Mouse (Mus musculus): Measurements from ENCODE around the gene Syne4.

Gene Syne4

DNA sequence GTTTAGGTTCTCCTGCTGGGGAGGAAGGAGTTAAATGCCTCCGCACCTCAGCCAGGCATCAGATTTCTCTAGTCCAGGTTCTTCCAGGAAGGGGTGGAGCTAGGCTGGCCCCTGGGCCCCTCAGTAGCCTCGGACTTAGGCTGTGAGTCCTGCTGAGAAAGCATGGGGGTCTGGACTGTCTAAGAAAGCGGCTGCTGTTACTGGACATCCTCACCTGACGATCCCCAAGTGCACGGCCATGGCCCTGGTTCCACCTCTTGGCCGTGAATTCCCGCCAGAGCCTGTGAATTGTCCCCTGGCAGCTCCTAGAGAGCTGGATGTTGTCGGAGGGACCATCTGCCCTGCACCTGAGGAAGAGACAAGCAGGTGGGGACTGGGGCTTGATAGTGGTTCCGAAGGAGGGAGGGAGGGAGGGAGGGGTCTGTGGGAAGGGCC lies at the start of gene Syne4:
Gene Syne4, plus strand, starts transcription at position 87 of the 435 bp plus-strand sequence.
- DNase-seq (ENCODE audit: low spot score in 2 of 2) = no peak

DNA sequence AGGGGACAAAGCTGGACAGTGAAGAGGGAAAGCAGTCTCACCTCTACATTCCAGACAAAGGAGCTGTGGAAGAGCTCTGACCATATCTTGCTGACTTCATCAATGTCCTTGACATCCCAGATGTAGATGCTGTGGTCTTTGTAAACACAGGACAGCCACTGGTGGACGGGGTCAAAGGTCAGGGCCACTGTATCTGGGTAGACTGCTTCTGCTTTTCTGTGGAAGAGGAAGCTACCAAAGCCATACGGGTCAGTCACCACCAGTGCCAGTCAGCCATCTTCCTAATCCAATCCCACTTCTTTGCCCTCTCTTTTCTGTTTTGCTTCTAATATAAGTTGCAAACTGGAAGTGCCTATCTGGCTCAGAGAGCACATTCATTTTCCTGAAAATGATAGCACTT lies 49.6 kb upstream of the Syne4 start:
- DNase-seq (ENCODE audit: low spot score in 2 of 2) = no peak

DNA sequence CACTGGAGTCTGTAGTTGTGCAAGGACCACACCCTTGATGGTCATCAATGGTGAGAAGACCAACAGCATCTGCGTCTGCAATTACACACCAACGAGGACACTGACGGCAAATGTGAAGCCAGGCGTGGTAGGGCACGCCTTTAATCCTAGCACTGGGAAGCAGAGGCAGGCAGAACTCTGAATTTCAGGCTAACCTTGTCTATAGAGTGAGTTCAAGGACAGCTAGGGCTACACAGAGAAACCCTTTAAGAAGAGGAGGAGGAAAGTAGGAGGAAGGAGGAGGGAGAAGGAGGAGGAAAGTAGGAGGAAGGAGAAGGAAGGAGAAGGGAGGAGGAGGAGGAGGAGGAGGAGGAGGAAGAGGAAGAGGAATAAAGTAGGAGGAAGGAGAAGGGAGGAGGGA lies 49.1 kb upstream of the Syne4 start:
- no peak for DNase-seq (ENCODE audit: low spot score in 2 of 2)

DNA sequence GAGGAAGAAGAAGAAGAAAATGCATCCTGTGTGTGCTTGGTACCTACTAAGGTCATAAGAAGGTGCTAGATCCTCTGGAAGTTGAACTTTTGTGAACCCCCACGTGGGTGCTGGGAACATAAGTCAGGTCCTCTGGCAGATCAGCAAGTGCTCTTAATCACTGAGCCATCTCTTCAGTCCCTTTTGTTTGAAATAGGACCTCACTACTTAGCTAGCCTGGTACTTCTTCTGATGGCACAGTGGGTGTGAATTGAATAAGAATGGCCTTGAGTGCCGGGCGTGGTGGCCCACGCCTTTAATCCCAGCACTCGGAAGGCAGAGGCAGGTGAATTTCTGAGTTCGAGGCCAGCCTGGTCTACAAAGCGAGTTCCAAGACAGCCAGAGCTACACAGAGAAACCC lies 48.7 kb upstream of the Syne4 start:
- DNase-seq (ENCODE audit: low spot score in 2 of 2) = no peak

DNA sequence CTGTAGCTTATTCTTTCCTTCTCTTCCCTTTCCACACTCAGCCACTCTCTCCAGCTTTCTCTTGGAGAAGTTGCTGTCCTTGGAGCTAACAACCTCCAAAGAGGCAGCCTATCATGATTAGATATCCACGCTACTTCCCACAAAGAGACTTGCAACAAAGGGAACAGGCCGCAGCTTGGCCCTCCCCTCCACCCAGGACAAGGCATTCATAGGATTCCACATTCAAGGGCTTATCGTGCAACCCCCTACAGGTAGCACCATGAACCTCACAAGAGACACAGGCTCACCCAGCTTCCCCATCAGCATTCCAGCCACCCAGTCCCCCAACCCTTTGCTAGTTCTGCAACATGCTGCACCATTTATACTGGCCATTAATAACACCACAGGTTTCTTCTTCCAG lies 47.8 kb upstream of the Syne4 start:
- no peak for DNase-seq (ENCODE audit: low spot score in 2 of 2)

DNA sequence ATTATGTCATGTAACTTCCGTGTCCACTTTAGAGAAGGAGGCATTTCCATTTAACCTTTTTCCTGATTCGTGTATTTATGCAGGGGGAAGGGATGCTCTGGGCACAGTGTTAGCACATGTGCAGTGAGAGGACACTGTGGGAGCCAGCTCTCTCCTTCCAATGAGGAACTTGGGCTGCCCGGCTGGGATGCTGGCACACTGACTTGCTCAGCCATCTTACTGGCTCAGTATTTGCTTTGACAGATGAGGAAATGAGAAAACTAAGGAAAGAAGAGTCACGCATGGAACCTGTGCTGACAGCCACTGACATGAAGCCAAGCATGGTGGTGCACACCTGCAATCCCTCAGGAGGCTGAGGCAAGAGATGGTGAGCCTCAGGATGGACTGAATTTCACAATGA lies 45.0 kb upstream of the Syne4 start:
- DNase-seq (ENCODE audit: low spot score in 2 of 2) = no peak

DNA sequence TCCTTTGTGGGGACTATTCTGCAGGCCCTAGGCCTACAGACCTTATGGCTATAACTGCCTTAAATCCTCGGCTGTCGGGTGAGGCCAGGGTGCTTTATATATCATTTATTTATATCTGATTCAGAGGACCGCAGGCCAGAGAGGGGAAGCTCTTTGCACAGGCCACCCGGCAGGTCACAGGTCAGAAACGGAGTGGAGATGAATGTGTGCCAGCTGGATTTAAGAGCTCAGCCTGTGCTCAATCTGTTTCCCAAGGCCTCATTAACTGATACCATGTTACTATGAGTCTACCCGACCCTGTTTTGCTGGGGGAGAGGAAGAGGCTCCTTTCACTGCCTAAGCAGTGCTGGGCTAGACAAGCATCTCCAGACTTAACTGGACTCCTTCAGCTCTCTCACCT lies 40.2 kb upstream of the Syne4 start:
- DNase-seq (ENCODE audit: low spot score in 2 of 2) = no peak

DNA sequence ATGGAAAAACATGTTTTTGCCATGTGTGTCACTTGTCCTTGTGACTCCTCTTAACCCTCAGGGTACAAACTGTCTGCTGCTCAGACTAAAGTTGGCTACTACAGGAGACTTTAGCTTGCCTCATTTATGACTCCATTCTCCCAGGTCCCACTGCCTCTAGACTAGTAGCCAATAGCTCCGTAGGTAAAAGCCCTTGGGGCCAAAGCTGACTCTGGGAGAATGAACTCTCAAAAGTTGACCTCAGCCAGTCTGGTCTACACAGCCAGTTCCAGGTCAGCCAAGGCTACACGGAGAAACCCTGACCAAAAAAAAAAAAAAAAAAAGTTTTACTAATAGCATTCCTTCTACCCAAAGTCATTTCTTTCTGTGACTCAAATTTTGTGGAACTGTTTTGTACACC lies 35.7 kb upstream of the Syne4 start:
- no peak for DNase-seq (ENCODE audit: low spot score in 2 of 2)

DNA sequence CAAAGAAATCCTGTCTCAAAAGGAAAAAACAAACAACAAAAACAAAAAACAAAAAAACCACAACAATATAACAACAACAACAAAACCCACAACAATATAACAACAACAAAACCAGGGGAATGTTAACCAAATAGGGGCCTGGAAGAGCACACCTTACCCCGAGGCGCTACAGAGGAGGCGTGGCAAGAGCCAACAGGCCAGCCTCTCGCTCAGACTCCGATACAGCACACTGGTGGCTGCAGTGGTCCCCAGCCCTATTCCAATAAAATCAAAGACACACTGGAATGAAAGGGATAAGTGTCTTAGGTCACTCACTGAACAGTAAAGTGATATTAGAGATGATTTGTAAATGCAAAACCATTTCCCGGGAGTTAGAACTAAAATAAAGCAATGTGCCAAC lies 35.1 kb upstream of the Syne4 start:
- DNase-seq (ENCODE audit: low spot score in 2 of 2) = no peak

DNA sequence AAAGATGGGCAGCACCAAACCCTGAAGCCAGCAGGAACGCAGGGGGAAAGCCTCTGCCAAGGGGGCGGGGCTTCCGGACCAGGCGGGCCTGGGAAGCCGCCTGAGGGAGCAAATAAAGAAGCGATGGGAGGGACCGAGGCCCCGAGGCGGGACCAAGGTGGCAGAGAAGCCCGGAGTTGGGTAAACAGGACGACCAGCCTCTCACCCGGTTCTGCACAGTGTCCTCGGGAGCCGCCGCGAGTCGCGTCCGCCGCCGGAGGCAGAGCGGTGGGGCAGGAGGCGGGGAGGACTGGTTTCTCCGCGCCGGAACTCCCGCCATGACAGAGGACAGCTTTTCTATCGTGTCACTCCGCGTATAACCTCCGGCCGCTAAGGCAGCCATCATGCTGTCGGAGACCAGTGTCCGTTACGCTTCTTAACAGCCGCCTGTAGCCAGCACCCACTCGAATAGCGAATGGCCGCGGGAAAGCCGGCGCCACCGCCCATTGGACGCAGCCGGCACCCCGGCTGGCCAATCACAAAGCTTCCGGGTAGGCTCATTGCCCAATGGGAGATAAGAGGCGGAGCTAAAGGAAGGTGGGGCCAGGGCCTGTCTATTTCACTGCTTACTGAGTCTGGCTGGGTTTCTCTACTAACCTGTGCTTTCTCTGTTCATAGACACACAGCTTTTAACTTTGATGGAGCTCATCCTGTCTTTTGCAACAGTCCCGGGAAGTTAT lies 34.5 kb upstream of the Syne4 start, which contains the start of the genes Thap8 and Wdr62:
Gene Thap8, plus strand, starts transcription at position 144 of the 719 bp plus-strand sequence.
Gene Wdr62, minus strand, starts transcription at position 469 of the 719 bp plus-strand sequence.
- peak; percentile 85 to 92 for DNase-seq (ENCODE audit: low spot score in 2 of 2)

DNA sequence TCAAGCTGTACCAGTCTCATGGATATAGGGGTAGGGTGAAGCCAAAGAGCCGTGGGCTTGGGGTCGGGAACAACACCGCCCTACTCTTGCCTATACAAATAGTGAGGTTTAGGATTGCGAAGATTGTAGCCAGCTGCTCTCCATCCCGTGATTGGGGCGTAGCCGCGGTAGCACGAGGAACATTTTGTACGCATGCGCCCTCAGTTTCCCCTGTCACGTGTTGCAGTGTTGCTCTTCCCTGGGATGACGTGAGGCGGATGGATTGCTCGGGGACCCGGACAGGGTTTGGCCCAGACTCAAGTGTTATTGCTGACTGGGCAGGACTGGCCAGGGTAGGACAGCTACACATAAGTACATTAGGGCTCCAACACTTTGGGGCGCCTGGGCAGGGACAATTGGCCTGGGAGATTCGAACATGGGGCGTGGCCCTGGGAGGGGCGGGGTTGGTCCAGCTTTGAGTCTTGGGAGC lies 33.9 kb upstream of the Syne4 start:
- DNase-seq (ENCODE audit: low spot score in 2 of 2) = peak; percentile 80 to 89

DNA sequence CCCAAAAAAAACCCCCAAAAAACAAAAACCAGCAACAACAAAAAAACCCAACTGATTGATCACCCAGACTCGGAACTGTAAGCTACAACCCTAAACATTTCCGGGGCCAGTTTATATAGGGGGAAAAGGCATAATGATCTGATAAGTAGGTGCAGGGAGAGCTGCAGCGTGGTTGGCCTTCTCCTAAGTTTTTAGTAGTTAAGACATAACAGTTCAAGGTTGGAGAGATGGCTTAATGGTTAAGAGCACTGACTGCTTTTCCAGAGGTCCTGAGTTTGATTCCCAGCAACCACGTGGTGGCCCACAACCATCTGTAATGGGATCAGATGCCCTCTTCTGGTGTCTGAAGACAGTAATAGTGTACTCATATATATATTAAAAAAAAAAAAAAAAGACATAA lies 33.1 kb upstream of the Syne4 start:
- DNase-seq (ENCODE audit: low spot score in 2 of 2) = no peak

DNA sequence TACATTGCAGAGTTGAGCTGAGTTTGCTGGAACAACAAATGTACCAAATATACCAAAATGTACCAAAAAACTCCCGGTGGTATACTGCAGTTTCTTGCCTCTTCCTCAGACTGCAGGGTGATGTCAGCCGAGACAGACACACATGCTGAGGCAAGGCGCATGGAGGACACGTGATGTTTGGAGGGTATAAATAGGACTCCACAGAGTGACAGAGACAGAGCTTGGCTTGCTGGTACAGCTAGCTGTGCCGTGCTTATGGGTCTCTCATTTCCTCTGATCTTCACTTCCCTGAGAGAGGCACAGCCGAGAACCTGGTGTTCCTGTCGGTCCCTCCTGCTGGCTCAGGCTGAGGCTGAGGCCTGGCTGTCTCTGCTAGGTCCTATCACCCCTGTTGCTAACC lies 31.9 kb upstream of the Syne4 start:
- DNase-seq (ENCODE audit: low spot score in 2 of 2) = no peak

DNA sequence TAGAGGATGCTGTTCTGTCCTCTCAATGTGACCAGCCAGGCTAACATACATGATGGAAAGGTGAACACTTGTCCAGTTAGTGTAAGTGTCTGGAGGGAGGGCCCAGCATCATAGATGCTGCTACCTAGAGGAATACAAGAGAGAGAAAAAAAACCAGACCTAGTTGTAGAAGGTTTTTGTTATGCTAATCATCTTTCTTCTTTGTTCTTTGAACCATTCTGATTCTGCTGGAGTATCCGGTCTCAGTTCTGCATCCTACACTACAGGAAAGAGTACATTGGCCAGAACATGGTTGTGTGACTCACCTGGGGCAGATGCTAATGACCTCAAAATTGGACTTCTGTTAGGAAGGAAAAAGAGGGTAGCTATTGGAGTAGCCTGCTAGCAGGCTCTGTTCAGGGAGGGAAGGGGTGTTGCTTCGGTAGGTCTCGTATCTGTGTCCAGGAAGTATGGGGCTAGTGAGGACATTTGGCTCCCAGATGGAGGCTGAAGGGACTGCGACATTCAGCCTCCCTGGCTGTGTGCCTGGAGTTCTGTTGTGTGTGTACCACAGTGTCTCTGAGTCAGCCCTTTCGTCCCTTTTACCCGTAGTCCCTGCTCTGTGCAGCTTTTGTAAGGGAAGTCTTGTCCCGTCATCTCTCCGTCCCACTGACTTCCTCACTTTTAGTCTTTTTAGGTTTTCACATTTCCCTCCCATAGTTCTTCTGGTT lies 27.8 kb upstream of the Syne4 start:
- DNase-seq (ENCODE audit: low spot score in 2 of 2) = peak in 1 of 2 experiments; percentile 35

DNA sequence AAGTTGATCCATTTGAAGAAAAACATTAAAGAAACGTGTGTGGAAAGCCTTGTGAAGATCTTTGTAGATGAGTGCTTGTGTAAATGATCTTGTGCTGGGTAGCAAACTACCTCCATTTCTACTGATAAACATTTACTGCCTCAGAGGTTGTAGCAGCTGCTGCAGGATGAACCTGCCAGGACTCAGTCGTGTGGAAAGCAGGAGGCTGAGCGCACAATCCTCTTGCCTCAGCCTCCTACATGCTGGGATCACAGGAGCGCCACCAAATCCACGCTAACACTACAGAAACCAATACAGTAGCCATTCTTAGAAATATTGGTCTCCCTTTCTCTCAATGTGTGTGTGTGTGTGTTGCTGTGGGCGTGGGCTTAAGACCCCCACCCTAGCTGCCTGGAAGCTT lies 26.6 kb upstream of the Syne4 start:
- no peak for DNase-seq (ENCODE audit: low spot score in 2 of 2)

DNA sequence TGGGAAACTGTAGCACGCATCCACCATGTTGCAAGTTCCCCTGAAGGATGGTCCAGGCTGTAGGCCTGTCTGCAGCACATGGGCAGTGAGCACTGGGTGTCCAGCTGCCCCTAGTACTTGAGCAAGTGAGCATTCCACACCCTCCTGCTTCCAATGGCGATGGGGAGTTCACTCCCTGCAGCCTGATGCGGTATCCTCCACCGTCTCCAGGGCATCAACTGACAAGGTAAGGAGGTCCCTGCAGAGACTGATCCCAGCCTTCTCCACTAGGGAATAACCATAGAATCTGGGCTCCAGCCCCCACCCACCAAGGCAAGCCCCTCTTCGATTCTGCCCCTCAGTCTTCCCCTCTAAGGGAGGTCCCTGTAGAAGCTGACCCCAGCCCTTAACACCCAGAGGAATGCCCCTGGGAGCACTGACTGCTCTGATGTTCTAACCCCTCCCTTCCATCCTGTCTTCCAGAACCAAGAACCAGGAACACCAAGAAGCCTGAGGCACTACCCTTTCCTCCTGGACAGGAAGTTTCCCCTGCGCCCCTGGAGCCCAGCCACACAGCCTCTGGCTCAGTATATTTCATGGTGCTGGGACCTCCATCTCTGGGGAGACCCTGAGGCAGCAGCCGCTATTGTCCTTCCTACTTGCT lies 25.4 kb upstream of the Syne4 start:
- no peak for DNase-seq (ENCODE audit: low spot score in 2 of 2)

DNA sequence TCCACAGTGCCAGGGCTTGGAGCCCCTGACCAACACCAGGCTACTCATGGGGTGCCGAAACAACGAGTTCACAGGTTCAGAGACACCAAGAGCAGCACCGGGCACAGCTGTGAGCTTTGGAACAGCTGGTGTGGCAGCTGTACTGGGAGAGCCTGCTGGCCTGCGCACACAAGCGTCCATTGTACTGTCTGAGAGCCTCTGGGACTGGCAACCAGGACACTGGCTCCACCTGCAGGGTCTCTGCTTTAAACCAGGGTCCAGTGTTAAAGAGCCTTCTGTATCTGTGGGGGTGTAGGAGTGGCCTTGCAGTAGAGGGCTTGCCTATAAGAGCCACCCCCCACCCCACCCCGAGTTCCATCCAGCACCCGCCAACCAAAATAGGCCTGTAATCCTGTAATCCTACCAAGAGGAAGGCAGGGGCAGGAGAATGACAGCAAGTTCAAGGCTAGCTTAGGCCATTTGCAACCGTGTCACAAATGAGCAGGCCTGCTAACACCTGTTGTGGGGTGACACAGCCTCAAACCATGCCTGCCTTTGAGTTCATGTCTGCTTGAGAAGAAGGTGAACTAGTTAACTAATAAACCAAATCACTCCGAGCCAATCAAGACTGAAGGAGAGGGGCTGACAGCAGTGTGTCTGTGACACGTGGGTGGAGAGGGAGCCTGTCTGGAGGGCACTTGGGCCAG lies 24.8 kb upstream of the Syne4 start:
- DNase-seq (ENCODE audit: low spot score in 2 of 2) = no peak

DNA sequence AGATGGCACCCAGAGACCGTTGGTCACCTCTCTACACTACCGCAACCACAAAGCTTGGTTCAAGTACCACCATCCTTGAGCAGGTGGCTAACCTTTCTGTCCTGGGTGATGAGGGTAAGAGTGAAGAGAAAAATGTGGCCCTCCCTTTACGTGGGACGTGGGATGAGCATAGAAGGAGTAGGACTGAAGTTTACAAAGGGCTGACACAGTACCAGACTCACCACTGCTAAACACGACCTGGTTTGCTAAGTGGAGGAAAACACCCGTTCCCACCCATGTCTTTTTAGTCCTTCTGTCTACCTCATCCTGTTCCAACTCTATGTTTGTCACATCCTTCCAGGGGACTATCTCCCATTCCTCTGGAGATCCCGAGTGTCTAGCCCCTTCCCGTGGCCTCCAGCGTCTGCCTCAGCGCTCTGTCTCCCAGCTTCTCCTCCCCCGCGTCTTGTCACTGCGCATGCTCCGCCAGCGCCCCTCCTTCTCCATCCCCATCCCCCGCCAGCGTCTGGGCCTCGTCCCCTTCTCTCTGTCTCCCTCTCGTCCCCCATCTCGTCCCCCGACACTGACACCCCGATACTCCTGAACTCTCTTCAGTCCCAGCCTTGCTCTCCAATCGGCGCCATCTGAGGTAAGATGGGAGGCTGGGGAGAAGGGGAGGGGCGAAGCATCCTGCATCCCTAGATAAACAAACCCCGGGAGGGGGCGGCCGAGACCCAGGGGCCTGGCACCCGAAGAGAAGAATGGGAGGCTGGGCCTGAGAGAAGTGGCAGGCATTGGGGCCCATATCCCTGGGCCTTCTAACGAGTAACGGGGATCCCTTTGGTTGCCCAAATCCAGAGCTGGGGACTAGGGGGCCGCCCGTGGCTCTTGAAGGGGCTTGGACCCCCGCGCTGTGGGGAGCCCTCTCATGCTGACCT lies 23.1 kb upstream of the Syne4 start, which contains the start of gene Clip3:
Gene Clip3, plus strand, starts transcription at position 514 of the 917 bp plus-strand sequence.
- DNase-seq (ENCODE audit: low spot score in 2 of 2) = peak; percentile 46 to 68

DNA sequence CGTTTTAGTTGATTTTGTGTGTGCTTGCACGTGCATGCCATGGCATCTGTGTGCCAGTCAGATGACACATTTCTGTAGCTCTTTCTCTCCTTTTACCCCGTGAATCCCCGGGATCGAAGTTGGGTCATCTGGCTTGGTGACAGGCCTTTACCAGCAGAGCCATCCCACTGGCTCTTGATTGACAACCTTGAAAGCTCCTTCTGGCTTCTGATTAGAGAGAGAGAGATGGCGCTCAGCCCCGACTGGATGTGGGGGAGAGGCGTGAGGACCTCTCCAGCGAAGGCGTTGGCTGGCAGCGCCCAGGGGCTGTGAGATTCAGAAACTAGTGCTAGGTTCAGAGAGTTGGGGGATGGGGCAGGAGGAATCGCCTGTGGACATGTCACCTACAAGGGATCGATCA lies 20.8 kb upstream of the Syne4 start:
- no peak for DNase-seq (ENCODE audit: low spot score in 2 of 2)

DNA sequence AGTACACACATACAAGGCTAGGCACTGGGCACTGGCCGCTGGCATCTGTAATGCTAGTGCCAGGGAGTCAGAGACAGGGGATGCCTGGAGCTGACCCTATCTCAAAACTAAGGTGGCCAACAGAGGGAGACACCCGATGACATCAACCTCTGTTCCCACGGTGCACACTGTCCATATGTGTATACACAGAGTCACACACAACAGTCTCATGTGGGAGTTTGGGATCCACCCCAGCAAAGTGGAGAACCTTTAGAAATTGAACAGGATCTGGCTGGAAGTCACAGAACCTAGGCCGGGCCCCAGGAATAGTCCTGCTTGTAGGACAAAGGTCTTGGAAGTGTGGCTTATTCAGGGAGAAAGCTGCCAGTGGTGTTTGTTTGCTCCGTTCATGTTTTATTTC lies 20.3 kb upstream of the Syne4 start:
- DNase-seq (ENCODE audit: low spot score in 2 of 2) = no peak

DNA sequence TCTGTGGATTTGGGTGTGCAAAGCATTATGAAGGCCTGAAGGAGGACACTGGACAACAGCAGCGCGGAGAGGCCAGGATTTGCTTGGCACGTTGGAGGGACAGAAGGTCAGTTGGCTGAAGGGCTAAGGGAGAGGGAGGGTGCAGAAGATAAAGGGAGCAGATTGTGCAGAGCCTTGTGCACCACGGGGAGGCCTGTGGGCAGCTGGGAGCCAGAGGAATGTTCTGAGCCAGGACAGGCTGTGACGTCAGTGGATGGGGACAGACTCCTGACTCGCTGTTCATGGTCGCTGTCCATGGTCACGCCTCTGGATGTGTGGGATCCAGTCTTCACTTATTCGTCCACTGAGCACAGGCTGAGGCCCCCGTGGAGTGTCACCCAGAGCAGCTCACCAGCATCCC lies 19.5 kb upstream of the Syne4 start:
- peak in 1 of 2 experiments; percentile 51 for DNase-seq (ENCODE audit: low spot score in 2 of 2)
